Mouse (Mus musculus): Measurements from ENCODE around the gene Dpp9.

Dpp9 gene

GRCm38 (mm10) chr17:56185281-56186141, 33.2 kb downstream of the Dpp9 start:
- in situ Hi-C loops (cut with MboI, MseI): no loop called here

GRCm38 (mm10) chr17:56183658-56184103, 35.0 kb downstream of the Dpp9 start, which contains the start of gene Mydgf:
Gene Mydgf, minus strand, starts transcription at chr17:56183920.
- in situ Hi-C loops (cut with MboI, MseI): no loop called here

GRCm38 (mm10) chr17:56182975-56183657, 35.6 kb downstream of the Dpp9 start:
- in situ Hi-C loops (cut with MboI, MseI): no loop called here

GRCm38 (mm10) chr17:56175416-56175815, 43.3 kb downstream of the Dpp9 start:
- in situ Hi-C loops (cut with MboI, MseI): no loop called here

GRCm38 (mm10) chr17:56173401-56174046, 45.2 kb downstream of the Dpp9 start:
- in situ Hi-C loops (cut with MboI, MseI): no loop called here

- in situ Hi-C loops (cut with MboI, MseI): no loop called here
Observed at GRCm38 (mm10) chr17:56171881-56172280, 46.8 kb downstream of the Dpp9 start.

- in situ Hi-C loops (cut with MboI, MseI): no loop called here
Observed at GRCm38 (mm10) chr17:56171456-56171855, 47.2 kb downstream of the Dpp9 start.

GRCm38 (mm10) chr17:56170636-56171035, 48.1 kb downstream of the Dpp9 start:
- in situ Hi-C loops (cut with MboI, MseI): no loop called here

GRCm38 (mm10) chr17:56169830-56170229, 48.9 kb downstream of the Dpp9 start:
- in situ Hi-C loops (cut with MboI, MseI): no loop called here

- in situ Hi-C loops (cut with MboI, MseI): no loop called here
Observed at GRCm38 (mm10) chr17:56165671-56166070, 53.0 kb downstream of the Dpp9 start.

- in situ Hi-C loops (cut with MboI, MseI): no loop called here
Observed at GRCm38 (mm10) chr17:56164510-56164909, 54.2 kb downstream of the Dpp9 start.

- in situ Hi-C loops (cut with MboI, MseI): no loop called here
Observed at GRCm38 (mm10) chr17:56163523-56164102, 55.1 kb downstream of the Dpp9 start.

GRCm38 (mm10) chr17:56162231-56162774, 56.4 kb downstream of the Dpp9 start, which contains the start of gene Tnfaip8l1:
Gene Tnfaip8l1, plus strand, starts transcription at chr17:56162477.
- in situ Hi-C loops (cut with MboI, MseI): no loop called here

GRCm38 (mm10) chr17:56159729-56160128, 59.0 kb downstream of the Dpp9 start:
- in situ Hi-C loops (cut with MboI, MseI): no loop called here

- in situ Hi-C loops (cut with MboI, MseI): no loop called here
Observed at GRCm38 (mm10) chr17:56153643-56154042, 65.1 kb downstream of the Dpp9 start.

- in situ Hi-C loops (cut with MboI, MseI): no loop called here
Observed at GRCm38 (mm10) chr17:56149897-56150296, 68.8 kb downstream of the Dpp9 start.

- in situ Hi-C loops (cut with MboI, MseI): no loop called here
Observed at GRCm38 (mm10) chr17:56148790-56149618, 69.7 kb downstream of the Dpp9 start.

- in situ Hi-C loops (cut with MboI, MseI): no loop called here
Observed at GRCm38 (mm10) chr17:56148280-56148679, 70.4 kb downstream of the Dpp9 start.

GRCm38 (mm10) chr17:56147420-56147819, 71.3 kb downstream of the Dpp9 start:
- in situ Hi-C loops (cut with MboI, MseI): no loop called here

GRCm38 (mm10) chr17:56146131-56146530, 72.6 kb downstream of the Dpp9 start:
- in situ Hi-C loops (cut with MboI, MseI): no loop called here

GRCm38 (mm10) chr17:56144546-56144945, 74.2 kb downstream of the Dpp9 start:
- in situ Hi-C loops (cut with MboI, MseI): no loop called here

Measured in T-helper 2 cell (primary cell).